Mouse (Mus musculus) heart, embryonic 10.5 days (tissue): ENCODE measurements around the gene Sema5a. TPM values are rescaled to one million over a fixed set of nuclear protein-coding genes. Genes with fewer than 3 reads are reported as not detected.

ENCODE experiments used
- DNase-seq: peaks from one replicate; pipeline ENCODE4 v3.0.0-alpha.2; 2017; ENCODE audit warnings: low spot score
- H3K27ac ChIP-seq: fragments of 300-500 bp; sonication (generic); 2 replicates; pipeline ENCODE4 v1.5.1; 2016; ENCODE audit warnings: mild to moderate bottlenecking
- H3K27me3 ChIP-seq: fragments of 300-500 bp; sonication (generic); 2 replicates; pipeline ENCODE4 v1.6.1; 2016; ENCODE audit warnings: mild to moderate bottlenecking; ENCODE audit not compliant: poor library complexity, insufficient read depth, severe bottlenecking
- H3K36me3 ChIP-seq: fragments of 300-500 bp; sonication (generic); 2 replicates; pipeline ENCODE4 v1.6.1; 2016; ENCODE audit warnings: mild to moderate bottlenecking, moderate library complexity
- H3K4me1 ChIP-seq: fragments of 300-500 bp; sonication (generic); 2 replicates; pipeline ENCODE4 v1.6.1; 2016; ENCODE audit warnings: mild to moderate bottlenecking
- H3K4me3 ChIP-seq: fragments of 300-500 bp; sonication (generic); 2 replicates; pipeline ENCODE4 v1.5.1; 2016; ENCODE audit warnings: mild to moderate bottlenecking, moderate library complexity
- H3K9me3 ChIP-seq: fragments of 300-500 bp; sonication (generic); 2 replicates; pipeline ENCODE4 v1.6.1; 2016; ENCODE audit warnings: mild to moderate bottlenecking, moderate library complexity
- WGBS: fragments of 180-500 bp; shearing (Covaris S2); methylation state at CpG from one replicate; pipeline ENCODE4 v1.1.7; 2016; 5-methylcytosine and 5-hydroxymethylcytosine counted together
- polyA plus RNA-seq: library from polyadenylated mRNA; unstranded; fragments of >200 nt; fragmentation: Nextera tagmentation; extraction: Ambion mirVana; gene quantifications from 2 replicates; pipeline ENCODE4 v1.2.1, GENCODE M21; 2016

The Sema5a gene
- polyA plus RNA-seq, 1 experiment from 2014 or later: 6.9 TPM

GRCm38 (mm10) chr15:32447558-32448349 is 203.1 kb downstream of the Sema5a start:
- Histone ChIP-seq H3K4me1 (no peaks in the 10 kb centered on the region), H3K36me3 (no peaks in the 10 kb centered on the region), H3K27me3 (no peaks in the 10 kb centered on the region), H3K9me3 (no peaks in the 10 kb centered on the region), H3K4me3 (no peak overlapping the region), H3K27ac (no peak overlapping the region)
- no peak for DNase-seq
- 70% methylated on average over 7 of the region's 7 CpGs for WGBS

GRCm38 (mm10) chr15:32459046-32459445 is 214.4 kb downstream of the Sema5a start:
- 61% methylated on average over 2 of the region's 2 CpGs for WGBS
- DNase-seq: no peak
- no peaks in the 10 kb centered on the region for H3K4me1 ChIP-seq

GRCm38 (mm10) chr15:32460238-32460637 is 215.6 kb downstream of the Sema5a start:
- 78% methylated on average over 7 of the region's 7 CpGs for WGBS
- no peak for DNase-seq
- H3K27me3 ChIP-seq: no peaks in the 10 kb centered on the region
- no peaks in the 10 kb centered on the region for H3K9me3 ChIP-seq
- no peak overlapping the region for H3K4me3 ChIP-seq
- H3K4me1 ChIP-seq: no peaks in the 10 kb centered on the region
- H3K36me3 ChIP-seq: no peaks in the 10 kb centered on the region
- no peak overlapping the region for H3K27ac ChIP-seq

More at GRCm38 (mm10) chr15:32459046-32459445, 214.4 kb downstream of the Sema5a start:
- Histone ChIP-seq H3K27me3 (no peaks in the 10 kb centered on the region), H3K36me3 (no peaks in the 10 kb centered on the region), H3K9me3 (no peaks in the 10 kb centered on the region), H3K27ac (no peak overlapping the region), H3K4me3 (no peak overlapping the region)

- no peak overlapping the region for H3K27ac ChIP-seq
- 74% methylated on average over 6 of the region's 6 CpGs for WGBS
- no peaks in the 10 kb centered on the region for H3K27me3 ChIP-seq
- H3K4me1 ChIP-seq: no peaks in the 10 kb centered on the region
- H3K9me3 ChIP-seq: no peaks in the 10 kb centered on the region
- H3K36me3 ChIP-seq: no peaks in the 10 kb centered on the region
- no peak overlapping the region for H3K4me3 ChIP-seq
- no peak for DNase-seq
Measured at GRCm38 (mm10) chr15:32471480-32472050, 227.0 kb downstream of the Sema5a start.

GRCm38 (mm10) chr15:32480747-32481146 is 236.1 kb downstream of the Sema5a start:
- no peaks in the 10 kb centered on the region for H3K4me1 ChIP-seq
- no peaks in the 10 kb centered on the region for H3K9me3 ChIP-seq
- DNase-seq: no peak
- no peak overlapping the region for H3K27ac ChIP-seq
- H3K4me3 ChIP-seq: no peak overlapping the region
- no peaks in the 10 kb centered on the region for H3K27me3 ChIP-seq
- H3K36me3 ChIP-seq: no peaks in the 10 kb centered on the region

GRCm38 (mm10) chr15:32485064-32485964 is 240.7 kb downstream of the Sema5a start:
- no peak overlapping the region for H3K27ac ChIP-seq
- peaks cover 4% of the 10 kb centered on the region; the same call in 1 of the 2 replicates for H3K4me1 ChIP-seq
- no peaks in the 10 kb centered on the region for H3K9me3 ChIP-seq
- DNase-seq: no peak
- 80% methylated on average over 8 of the region's 8 CpGs for WGBS
- H3K27me3 ChIP-seq: no peaks in the 10 kb centered on the region
- H3K4me3 ChIP-seq: no peak overlapping the region
- no peaks in the 10 kb centered on the region for H3K36me3 ChIP-seq

GRCm38 (mm10) chr15:32487968-32488367 is 243.4 kb downstream of the Sema5a start:
- H3K9me3 ChIP-seq: no peaks in the 10 kb centered on the region
- H3K27ac ChIP-seq: no peak overlapping the region
- no peak for DNase-seq
- H3K36me3 ChIP-seq: no peaks in the 10 kb centered on the region
- 28% methylated on average over 1 of the region's 1 CpGs for WGBS
- peaks cover 4% of the 10 kb centered on the region; the same call in 1 of the 2 replicates for H3K4me1 ChIP-seq
- no peaks in the 10 kb centered on the region for H3K27me3 ChIP-seq
- H3K4me3 ChIP-seq: no peak overlapping the region

GRCm38 (mm10) chr15:32494219-32494618 is 249.6 kb downstream of the Sema5a start:
- Histone ChIP-seq H3K4me1 (no peaks in the 10 kb centered on the region), H3K36me3 (no peaks in the 10 kb centered on the region), H3K9me3 (no peaks in the 10 kb centered on the region), H3K27me3 (no peaks in the 10 kb centered on the region), H3K4me3 (no peak overlapping the region), H3K27ac (no peak overlapping the region)
- DNase-seq: no peak
- 78% methylated on average over 5 of the region's 5 CpGs for WGBS

GRCm38 (mm10) chr15:32494899-32495298 is 250.3 kb downstream of the Sema5a start:
- H3K4me3 ChIP-seq: no peak overlapping the region

GRCm38 (mm10) chr15:32496880-32497279 is 252.3 kb downstream of the Sema5a start:
- H3K27ac ChIP-seq: no peak overlapping the region
- 75% methylated on average over 4 of the region's 4 CpGs for WGBS
- no peaks in the 10 kb centered on the region for H3K27me3 ChIP-seq
- H3K36me3 ChIP-seq: no peaks in the 10 kb centered on the region
- no peak overlapping the region for H3K4me3 ChIP-seq
- no peaks in the 10 kb centered on the region for H3K4me1 ChIP-seq
- no peak for DNase-seq
- H3K9me3 ChIP-seq: no peaks in the 10 kb centered on the region

More at GRCm38 (mm10) chr15:32494899-32495298, 250.3 kb downstream of the Sema5a start:
- Histone ChIP-seq H3K4me1 (no peaks in the 10 kb centered on the region), H3K36me3 (no peaks in the 10 kb centered on the region), H3K9me3 (no peaks in the 10 kb centered on the region), H3K27me3 (no peaks in the 10 kb centered on the region), H3K27ac (no peak overlapping the region)
- 49% methylated on average over 1 of the region's 1 CpGs for WGBS
- DNase-seq: no peak

- Histone ChIP-seq H3K27me3 (no peaks in the 10 kb centered on the region), H3K4me3 (no peak overlapping the region), H3K9me3 (no peaks in the 10 kb centered on the region), H3K27ac (no peak overlapping the region), H3K36me3 (no peaks in the 10 kb centered on the region), H3K4me1 (peaks cover 5% of the 10 kb centered on the region; the same call in 1 of the 2 replicates)
- DNase-seq: no peak
- 42% methylated on average over 2 of the region's 2 CpGs for WGBS
Measured at GRCm38 (mm10) chr15:32505941-32506340, 261.3 kb downstream of the Sema5a start.

- no peak overlapping the region for H3K27ac ChIP-seq
Measured at GRCm38 (mm10) chr15:32508282-32508681, 263.7 kb downstream of the Sema5a start.

GRCm38 (mm10) chr15:32514877-32515276 is 270.3 kb downstream of the Sema5a start:
- Histone ChIP-seq H3K9me3 (no peaks in the 10 kb centered on the region), H3K27me3 (no peaks in the 10 kb centered on the region), H3K27ac (no peak overlapping the region), H3K36me3 (no peaks in the 10 kb centered on the region), H3K4me1 (no peaks in the 10 kb centered on the region), H3K4me3 (no peak overlapping the region)
- 33% methylated on average over 1 of the region's 1 CpGs for WGBS
- no peak for DNase-seq

More at GRCm38 (mm10) chr15:32508282-32508681, 263.7 kb downstream of the Sema5a start:
- Histone ChIP-seq H3K4me1 (peaks cover 5% of the 10 kb centered on the region; the same call in 1 of the 2 replicates), H3K4me3 (no peak overlapping the region), H3K9me3 (no peaks in the 10 kb centered on the region), H3K36me3 (no peaks in the 10 kb centered on the region), H3K27me3 (no peaks in the 10 kb centered on the region)
- DNase-seq: no peak
